Mouse (Mus musculus): Measurements from ENCODE around the gene Akr1c6. TPM values are rescaled to one million over a fixed set of nuclear protein-coding genes. Genes with fewer than 3 reads are reported as not detected.

Gene Akr1c6
- polyA plus RNA-seq (2012; rRNA removed) = not detected in 2 replicates

GRCm38 (mm10) chr13:4434006-4434405, at the start of gene Akr1c6:
TSS of gene Akr1c6 (plus strand) at chr13:4434306.

Other genes starting within 250 kb of the Akr1c6 start
- gene Akr1c13, start 243.2 kb upstream of the Akr1c6 start, polyA plus RNA-seq (2012; rRNA removed) = 1.7 and 1.8 TPM in 2 replicates
- gene Akr1c19, start 205.6 kb upstream of the Akr1c6 start, polyA plus RNA-seq (2012; rRNA removed) = 2.5 and 3.0 TPM in 2 replicates
- 0.09 and 0.11 TPM in 2 replicates for gene Akr1c12, start 154.9 kb upstream of the Akr1c6 start, polyA plus RNA-seq (2012; rRNA removed)
- gene Akr1c20, start 89.0 kb downstream of the Akr1c6 start, polyA plus RNA-seq (2012; rRNA removed) = not detected in 2 replicates
- gene Akr1c21, start 139.8 kb downstream of the Akr1c6 start, polyA plus RNA-seq (2012; rRNA removed) = not detected in 2 replicates
- gene Akr1e1, start 174.9 kb downstream of the Akr1c6 start, polyA plus RNA-seq (2012; rRNA removed) = 35.0 and 38.6 TPM in 2 replicates

Measured in central nervous system, embryonic 14 days (tissue).